Mouse (Mus musculus) adrenal gland, postnatal 36 days (tissue): ENCODE data around the gene Tex2. TPM values are rescaled to one million over a fixed set of nuclear protein-coding genes. Genes with fewer than 3 reads are reported as not detected.

Experiments used
- DNase-seq, 2 experiments: peaks; one replicate each; pipeline ENCODE4 v3.0.0; 2021; ENCODE audit warnings: mixed read lengths in 1 of 2
- total RNA-seq, 2 experiments: library from RNA; stranded (reverse); gene quantifications; 2 replicates each; pipeline ENCODE4 v1.2.3; 2021

The Tex2 gene
- total RNA-seq, 2 experiments from 2014 or later: 52.3 to 54.4 TPM

GRCm38 (mm10) chr11:106486866-106487732 lies 126.1 kb downstream of the Tex2 start:
- peak; percentile 68 to 83 for DNase-seq

DNA sequence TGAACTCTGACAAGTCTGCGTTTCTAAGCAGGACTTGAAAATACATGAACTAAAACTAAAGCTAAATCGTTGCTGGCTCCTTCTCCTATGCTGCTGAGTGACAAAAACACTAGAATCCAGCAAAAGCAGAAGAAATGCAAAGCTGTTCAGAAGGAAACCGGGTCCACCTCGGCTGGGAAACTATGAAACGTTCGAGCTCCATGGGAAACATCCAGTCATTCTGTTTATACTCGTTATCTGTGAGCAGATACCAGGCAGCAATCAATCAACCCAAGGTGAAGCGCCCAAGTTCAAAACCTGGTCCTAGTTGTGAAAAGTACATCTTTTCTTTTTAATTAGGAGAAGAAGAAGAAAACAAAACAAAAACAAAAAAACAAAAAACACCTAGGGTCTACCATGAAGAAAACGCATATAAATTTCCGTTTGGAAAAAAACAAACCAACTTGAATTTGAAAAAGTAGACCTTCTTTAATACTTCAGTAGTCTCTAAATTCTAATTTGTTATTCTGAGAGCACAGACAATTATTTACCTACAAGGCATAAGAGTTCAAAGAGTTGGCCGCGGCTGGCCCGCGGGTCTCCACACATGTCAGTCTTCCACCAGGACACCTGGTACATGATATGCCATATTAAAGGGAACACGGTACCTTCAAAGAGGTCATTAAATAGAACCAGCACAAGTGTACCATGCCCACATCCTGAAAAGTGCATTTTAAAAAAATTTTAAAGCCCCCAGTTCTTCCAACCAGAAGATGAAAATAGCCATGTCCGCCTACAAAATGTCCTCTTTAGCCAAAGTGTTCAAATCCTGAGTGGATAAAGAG lies 127.0 kb downstream of the Tex2 start:
- DNase-seq: peak; percentile 42 to 53

- no peak for DNase-seq
Measured at GRCm38 (mm10) chr11:106485611-106486010, 127.6 kb downstream of the Tex2 start.

GRCm38 (mm10) chr11:106484875-106485274 lies 128.3 kb downstream of the Tex2 start:
- no peak for DNase-seq

- no peak for DNase-seq
Measured at GRCm38 (mm10) chr11:106482867-106483266, 130.4 kb downstream of the Tex2 start.

- no peak for DNase-seq
Measured at GRCm38 (mm10) chr11:106481651-106482050, 131.6 kb downstream of the Tex2 start.

DNA sequence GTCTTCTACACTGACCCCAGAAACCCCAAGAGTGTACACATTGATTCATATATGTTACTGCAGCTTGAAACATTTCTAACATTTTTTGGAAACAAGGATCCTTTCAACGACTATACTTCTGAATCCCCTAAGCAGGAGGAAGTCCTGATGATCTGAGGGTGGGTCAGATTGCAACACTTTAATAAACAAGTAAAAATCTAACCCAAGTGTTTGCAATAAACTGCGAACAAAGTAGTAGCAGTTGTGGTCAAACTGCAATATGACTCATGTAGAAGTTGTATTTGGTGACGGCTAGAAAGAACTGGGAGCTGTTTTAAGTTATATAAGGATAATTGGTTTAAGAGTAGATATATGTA lies 132.7 kb downstream of the Tex2 start:
- no peak for DNase-seq

GRCm38 (mm10) chr11:106479619-106480529 lies 133.3 kb downstream of the Tex2 start:
- DNase-seq: peak in 1 of 2 experiments; percentile 17

- DNase-seq: no peak
Measured at GRCm38 (mm10) chr11:106478745-106479144, 134.5 kb downstream of the Tex2 start.

DNA sequence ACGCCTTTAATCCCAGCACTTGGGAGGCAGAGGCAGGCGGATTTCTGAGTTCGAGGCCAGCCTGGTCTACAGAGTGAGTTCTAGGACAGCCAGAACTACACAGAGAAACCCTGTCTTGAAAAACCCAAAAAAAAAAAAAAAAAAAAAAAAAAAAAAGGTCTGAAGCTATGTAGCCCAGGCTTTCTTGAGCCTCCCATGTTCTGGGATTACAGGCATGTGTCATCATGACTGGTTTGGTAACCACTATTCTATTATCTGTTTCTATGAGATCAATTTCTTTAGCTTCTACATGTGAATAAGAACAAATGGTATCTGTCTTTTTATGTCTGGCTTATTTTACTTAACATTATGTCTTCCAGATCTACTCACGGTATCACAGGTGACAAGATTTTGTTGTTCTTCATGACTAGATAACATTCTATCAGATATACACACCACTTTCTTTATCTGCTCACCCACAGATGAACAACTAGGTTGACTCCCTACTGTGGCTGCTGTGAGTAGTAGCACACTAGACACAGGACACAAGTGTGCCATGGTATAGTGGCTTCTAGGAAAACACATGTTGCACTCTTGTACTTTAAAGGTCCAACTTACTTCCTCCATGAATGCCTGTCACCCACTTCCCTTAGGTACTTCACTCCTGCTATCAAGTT lies 135.6 kb downstream of the Tex2 start:
- DNase-seq: no peak

GRCm38 (mm10) chr11:106475309-106475708 lies 137.9 kb downstream of the Tex2 start:
- DNase-seq: no peak

GRCm38 (mm10) chr11:106471629-106472028 lies 141.6 kb downstream of the Tex2 start:
- no peak for DNase-seq

DNA sequence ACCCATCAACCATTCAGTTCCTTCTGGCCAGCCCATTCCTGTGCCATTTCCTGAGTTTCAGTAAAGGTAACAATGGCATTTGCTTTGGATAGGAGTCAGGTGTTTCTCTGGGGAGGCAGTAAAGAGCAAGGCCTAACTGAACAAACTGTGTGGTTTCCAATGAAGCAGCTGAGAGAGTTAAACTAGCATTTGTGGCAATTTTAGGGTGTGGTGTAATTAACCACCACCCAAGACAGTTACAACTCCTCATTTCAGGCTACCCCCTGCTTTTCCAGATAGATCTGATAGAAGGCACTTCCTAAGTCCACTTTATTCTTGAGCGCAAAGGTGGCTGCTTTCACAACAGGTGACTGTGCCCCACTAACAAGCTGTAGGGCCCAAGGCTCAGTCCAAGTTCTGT lies 144.7 kb downstream of the Tex2 start:
- no peak for DNase-seq

GRCm38 (mm10) chr11:106465932-106466331 lies 147.3 kb downstream of the Tex2 start:
- no peak for DNase-seq

- DNase-seq: no peak
Measured at GRCm38 (mm10) chr11:106465545-106465903, 147.7 kb downstream of the Tex2 start.

- DNase-seq: no peak
Measured at GRCm38 (mm10) chr11:106464681-106465544, 148.3 kb downstream of the Tex2 start.

- DNase-seq: no peak
Measured at GRCm38 (mm10) chr11:106463845-106464244, 149.4 kb downstream of the Tex2 start.

DNA sequence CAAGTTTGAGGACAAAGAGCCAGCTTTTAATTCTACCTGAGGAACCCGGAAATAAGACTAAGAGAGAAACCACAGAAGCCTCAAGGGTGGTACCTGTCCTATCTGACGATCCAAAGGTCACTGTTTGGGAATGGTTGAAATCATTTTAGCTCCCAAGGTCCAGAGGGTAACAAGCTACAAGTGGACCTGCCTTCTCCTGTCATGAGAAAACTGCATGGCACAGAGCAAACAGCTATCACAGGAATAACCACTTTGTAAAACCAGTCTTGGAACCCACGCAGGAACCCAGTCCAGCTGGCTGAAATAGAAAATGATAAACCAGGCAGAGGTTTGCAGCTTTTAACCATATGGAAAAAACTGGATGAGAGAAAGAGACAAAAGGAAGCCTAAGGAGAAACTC lies 150.9 kb downstream of the Tex2 start:
- DNase-seq: no peak

DNA sequence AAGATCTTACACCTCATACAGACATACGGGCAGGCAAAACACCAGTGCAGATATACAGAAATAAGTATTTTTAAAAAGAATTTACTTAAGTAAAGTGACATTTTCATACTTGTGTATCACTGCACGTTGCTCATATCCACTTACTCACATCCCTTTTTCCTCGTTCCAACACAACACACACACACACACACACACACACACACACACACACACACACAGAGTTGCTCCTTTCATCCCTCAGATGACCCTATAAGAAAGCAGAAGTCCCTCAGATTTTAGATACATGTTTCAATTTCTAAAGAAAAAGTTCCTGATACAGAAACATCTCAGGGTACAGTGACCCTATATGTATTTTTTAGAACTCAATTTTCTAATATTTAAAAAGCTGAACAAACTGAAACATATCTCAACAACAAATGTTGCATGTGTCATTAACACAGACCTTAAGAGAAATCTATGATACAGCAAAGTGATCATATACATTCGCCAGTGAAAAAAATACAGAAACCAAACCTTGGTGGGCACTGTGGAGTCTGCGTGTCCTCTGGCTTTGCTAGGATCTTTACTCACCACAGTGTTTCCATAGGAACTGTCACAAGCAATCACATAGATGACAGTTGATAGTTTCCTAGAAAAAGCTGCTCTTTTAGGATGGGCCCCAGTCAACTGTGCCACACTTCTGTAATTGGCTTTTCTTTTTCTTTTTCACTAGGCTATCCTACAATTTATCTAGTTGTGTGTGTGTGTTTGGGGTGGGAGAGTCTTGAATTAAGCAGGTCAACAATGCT lies 151.9 kb downstream of the Tex2 start:
- DNase-seq: no peak

DNA sequence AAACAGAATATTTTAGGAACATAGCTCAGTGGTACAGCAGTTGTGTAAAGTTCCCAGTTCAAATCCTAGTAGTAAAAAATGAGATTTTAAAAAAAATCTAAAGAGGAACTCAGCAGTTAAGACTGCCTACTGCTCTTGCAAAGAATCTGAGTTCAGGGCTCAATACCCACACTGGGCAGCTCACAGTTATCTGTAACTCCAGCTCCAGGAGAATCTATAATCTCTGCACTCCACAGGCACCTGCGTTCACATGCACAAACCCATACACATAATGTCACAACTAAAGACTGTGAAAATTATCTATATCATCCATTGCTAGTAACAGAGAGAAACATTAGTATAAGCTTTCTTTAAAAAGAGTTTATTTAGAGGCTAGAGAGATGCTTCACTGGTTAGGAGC lies 152.6 kb downstream of the Tex2 start:
- no peak for DNase-seq
